Mouse (Mus musculus): Measurements from ENCODE around the gene 1700057G04Rik.

Gene 1700057G04Rik

GRCm38 (mm10) chr9:92402628-92403027, 93.5 kb downstream of the 1700057G04Rik start:
- DNase-seq: no peak

Data from cerebellum, postnatal 14 days (tissue).